Mouse (Mus musculus): ENCODE results near the gene Gm17349.
A peak's percentile ranks its signal among the peaks of the same experiment; 100 is the strongest.

Gm17349 gene

DNA sequence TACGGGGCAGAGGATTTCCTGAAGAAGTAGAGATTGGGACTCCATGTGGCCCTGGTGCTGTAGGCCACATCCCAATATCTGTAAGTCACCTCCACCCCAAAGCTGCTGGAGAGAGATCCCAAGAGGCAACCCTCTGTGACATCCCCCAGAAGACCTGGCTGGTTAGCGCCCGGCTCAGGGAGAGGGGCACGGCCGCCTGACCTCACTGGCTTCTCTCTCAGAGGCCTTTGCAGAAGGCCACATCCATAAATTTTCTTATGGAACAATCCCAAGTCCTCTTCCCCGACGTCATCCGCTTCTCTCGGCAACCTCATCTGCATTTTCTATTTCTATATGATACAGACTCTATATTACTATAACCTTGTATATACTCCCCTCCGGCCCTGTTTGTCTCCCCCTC lies 5.6 kb downstream of the Gm17349 start:
- no peak for DNase-seq

DNA sequence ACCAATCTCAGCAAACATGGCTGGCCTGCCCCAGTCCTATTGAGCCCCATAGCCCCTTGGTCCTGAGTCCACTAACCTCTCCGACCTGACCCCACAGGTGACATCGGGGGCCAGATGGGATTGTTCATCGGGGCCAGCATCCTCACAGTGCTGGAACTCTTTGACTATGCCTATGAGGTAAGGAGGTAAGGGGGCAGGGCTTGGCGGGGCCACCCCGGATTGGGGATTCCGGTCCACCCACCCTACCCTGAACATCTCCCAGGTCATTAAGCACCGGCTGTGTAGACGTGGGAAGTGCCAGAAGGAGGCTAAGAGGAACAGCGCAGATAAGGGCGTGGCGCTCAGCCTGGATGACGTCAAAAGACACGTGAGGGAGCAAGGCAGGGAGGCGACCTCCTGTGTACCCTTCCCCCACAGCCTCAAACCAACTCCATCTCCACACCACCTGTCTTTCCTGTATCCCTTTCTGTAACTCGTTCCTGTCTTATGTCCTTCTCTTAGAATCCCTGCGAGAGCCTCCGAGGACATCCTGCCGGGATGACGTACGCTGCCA lies 6.7 kb downstream of the Gm17349 start:
- DNase-seq, result no peak

DNA sequence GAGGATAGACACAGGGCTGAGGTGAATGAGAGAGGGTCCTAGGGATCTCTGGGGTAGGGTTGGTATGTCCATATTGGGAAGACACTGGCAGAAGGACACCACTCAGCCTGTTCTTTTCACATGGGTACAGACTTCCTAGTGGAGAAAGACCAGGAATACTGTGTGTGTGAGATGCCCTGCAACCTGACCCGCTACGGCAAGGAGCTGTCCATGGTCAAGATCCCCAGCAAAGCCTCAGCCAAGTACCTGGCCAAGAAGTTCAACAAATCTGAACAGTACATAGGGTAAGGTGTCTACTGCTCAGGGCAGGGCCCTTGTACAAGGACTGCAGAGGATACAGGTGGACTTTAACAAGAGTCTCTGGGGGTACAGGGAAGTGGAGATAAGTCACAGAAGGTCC lies 8.0 kb downstream of the Gm17349 start:
- no peak for DNase-seq

DNA sequence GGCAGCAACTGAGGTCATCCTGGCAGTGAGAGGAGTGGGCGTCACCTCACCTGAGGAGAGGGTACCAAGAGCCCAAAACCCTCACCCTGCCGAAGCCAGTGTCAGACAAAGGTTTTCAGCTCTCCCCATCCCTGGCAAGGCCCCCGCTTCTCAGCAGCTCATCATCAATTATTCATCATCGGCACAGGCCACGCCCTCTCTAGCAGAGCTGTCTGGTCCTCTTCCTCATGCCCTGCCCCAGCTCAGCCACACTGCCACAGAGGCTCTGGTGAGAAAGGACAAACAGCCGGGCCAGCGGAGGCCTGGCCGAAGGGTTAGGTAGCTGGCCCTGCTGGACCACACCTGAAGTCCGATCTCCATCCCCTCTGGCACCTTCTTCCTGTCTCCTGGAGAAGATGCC lies 13.3 kb downstream of the Gm17349 start:
- no peak for DNase-seq

DNA sequence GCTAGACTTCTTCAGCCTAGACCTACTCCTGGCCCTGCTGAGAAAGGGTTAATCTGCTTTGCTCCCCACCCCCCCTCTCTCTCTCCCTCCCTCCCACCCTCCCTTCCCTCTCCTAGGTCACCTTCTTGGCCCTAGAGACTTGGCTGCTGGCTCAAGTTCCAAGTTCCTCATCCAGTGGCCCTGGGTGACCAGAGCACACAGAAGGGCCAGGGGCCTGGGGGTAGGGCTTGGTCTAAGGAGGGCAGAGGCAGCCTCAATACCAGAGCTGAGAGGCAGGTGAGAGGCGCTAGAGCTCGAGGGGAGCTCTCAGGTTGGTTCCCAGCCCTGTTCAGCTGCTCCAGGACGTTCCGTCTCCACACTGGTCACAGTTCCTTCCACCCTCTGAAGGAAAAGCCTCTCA lies 14.4 kb downstream of the Gm17349 start:
- no peak for DNase-seq

DNA sequence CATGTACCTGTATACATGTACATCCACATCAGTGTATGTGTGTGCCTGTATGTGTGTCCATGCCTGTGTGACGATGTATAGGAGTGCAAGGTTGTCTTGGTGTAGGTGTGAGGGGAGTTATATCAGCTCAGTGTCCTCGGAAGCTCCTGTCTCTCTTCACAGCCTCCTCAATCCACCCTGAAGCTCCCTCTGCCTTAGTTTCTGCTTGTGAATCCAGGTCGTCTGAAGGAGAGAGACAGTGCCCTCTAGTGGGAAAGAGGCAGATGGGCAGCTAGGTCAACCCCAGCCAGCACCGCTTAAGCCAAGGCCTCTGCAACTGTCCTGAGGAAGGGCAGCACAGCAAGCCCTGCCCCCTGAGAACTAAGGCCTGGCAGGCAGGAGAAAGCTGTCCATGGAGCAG lies 16.6 kb downstream of the Gm17349 start:
- peak; percentile 65 to 74 for DNase-seq

DNA sequence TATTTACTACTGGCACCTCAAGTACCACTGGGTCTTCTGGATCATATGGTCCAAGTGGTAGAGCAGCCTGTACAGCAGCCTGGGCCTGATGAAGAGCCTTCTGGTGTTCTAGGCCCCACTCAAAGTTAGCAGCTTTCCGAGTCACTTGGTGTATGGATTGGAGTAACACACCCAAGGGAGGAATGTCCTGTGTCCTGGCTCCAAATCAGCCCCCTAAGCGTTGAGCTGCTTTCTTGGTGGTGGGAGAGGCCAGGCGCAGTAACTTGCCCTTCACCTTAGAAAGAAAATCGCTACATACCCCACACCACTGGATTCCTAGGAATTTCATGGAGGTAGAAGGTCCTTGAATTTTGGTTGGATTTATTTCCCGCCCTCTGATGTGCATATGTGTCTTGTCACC lies 21.1 kb downstream of the Gm17349 start:
- no peak for DNase-seq

DNA sequence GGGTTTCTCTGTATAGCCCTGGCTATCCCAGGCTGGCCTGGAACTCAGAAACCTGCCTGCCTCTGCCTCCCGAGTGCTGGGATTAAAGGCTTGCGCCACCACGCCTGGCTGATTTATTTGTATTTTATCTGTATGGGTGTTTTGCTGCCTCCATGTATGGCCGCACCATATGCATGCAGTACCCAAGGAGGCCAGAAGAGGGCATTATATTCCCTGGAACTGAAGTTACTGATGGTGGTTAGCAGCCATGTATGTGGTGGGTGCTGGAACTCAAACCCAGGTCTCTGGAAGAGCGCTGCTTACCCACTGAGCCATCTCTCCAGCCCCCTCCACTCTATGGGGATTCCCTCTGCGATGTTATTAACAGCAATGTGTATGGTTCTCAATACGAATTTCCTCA lies 22.4 kb downstream of the Gm17349 start:
- DNase-seq, result no peak

DNA sequence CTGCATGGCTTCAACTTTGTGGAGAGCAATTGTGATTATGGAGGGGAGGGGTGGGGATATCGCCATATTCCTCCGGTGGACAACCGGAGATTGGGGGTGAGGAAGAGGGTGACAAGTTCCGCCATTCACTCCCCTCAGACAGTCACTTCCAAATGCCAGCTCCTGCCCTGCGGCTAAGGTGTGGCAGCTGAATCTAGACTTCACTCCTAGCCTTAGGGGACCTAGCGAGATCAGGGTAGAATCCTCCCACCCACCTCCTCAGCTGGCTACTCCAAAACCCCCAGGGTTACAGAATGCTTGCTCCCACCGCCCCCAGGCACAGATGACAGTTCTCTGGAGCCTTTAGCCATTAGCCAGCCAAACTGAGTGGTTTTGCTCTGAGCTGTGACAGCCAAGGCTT lies 26.3 kb downstream of the Gm17349 start:
- no peak for DNase-seq

DNA sequence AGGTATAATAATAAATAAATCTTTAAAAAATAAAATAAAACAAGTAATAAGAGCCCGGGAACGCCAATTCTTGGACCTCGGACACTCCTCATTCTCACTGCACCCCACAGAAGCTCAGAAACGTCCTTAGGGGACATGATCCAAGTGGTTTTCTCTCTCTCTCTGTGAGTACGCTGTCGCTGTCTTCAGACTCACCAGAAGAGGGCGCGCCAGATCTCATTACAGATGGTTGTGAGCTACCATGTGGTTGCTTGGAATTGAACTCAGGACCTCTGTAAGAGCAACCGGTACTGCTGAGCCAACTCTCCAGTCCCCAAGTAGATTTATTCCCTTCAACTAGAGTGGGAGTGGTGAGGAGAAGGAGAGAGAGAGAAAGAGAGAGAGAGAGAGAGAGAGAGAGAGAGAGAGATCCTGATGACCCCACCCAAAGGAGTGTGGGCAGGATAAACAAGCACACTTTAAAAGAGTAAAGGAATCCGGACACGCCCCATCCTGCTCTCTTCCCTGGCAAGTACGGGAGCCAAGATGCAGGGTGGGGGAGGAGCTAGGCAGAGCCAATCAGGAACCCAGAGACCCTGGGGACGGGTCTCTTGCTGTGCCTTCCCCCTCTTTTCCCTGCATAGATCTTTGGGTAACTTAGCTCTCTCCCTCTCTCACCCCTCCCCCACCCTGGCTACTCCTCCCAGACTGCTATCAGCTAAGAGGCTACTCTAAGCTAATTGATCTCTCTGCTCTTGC lies 27.1 kb downstream of the Gm17349 start:
- no peak for DNase-seq

DNA sequence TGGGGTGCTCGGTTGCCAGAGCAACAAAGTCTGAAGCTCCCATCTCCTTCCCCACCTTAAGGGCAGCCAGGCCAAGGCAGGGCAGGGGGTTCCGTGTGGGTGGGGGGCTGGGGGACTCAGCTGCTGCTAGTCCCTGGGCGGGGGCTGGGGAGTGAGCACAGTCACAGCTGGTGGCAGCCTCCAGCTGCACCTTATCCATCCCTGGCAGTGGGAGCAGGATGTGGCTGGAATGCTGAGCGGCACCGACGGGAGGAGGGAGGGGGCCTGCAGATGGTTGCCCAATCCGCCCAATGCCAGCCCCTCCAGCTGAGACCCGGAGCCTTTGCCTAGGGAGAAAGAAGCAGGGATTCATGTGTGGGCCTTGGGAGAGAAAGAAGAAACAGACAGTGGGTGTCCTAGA lies 28.2 kb downstream of the Gm17349 start:
- DNase-seq, result no peak

DNA sequence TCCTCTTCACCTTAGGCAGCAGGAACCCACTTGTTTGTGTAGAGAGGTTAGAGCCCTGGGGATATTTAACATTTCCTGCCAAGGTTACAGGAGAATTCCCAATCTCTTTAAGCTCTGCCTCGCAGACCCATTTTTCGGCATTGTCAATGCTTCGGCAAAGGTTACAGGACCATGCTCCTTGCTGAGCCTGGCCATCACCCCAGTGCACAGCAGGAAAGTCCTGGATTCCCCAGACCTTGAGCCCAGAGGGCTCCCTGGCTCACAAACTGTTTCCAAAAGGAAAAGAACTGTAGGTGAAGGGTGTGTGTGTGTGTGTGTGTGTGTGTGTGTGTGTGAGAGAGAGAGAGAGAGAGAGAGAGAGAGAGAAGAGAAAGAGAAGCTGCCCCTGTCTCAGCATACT lies 30.4 kb downstream of the Gm17349 start:
- DNase-seq, result peak; percentile 43 to 46

DNA sequence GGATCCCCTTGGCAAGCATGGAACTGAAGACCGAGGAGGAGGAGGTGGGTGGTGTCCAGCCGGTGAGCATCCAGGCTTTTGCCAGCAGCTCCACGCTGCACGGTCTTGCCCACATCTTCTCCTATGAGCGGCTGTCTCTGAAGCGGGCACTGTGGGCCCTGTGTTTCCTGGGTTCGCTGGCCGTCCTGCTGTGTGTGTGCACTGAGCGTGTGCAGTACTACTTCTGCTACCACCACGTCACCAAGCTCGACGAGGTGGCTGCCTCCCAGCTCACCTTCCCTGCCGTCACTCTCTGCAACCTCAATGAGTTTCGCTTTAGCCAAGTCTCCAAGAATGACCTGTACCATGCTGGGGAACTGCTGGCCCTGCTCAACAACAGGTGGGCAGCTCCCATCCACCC lies 33.5 kb downstream of the Gm17349 start:
- peak in 1 of 2 experiments; percentile 35 for DNase-seq

DNA sequence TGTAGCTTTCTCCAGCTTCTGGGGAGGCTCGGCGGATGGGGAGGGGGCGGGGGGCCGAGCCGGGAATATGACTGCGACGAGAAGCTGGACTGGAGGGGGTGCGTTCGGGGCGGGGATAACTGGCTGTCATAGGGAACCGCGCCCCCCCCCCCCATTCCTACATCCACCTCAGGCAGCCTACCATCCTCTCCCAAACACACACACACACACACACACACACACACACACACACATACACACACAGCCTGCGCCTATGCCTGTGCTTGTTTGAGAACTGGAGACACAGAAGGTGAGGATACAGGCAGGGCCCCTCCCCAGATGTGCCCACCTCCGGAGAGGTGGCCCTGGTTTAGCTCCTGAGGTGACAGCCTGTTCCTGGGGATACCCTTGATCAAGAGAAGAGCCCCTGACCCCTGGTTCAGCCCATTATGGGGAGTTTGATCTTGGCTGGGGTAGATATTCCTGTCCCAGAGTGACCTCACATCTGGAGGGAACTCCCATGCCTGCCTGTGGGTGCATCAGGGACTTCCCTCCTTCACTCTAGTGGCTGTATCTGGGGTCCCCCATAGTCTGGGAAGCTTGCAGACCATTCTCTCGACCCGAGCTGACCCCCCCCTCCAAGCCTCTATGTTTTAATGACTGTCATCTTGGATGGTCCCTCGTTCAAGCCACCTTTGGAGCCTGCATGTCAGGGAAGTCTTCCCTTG lies 34.2 kb downstream of the Gm17349 start:
- no peak for DNase-seq

DNA sequence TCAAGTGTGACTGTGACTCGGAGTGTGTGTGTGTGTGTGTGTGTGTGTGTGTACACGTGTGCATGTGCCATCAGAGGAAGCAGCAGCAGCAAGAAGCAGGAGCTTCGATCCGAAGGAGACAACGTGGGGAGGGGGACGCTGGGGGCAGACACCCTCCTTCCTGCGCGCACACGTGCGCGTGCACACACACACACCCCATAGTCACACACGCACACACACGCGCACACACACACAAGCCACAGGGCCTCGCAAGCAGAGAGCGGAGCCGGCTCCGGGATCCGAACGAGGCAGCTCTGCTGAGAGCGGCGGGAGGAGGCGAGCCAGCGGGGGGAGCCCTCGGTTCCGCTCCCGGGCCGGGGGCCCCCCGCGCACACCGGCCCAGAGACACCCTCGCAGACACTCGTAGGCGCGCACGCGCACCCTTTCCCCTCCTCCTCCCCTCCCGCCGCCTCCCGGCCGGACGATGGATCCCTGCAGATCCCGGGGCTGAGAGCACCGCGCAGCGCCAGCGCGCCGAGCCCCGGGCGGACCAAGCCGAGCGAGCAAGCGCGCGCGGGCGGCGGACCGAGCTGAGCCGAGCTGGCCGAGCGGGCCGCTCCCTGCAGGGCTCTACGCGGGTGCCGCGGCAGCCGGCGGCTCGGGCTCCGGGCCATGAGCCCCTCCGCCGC lies 35.0 kb downstream of the Gm17349 start, which contains the start of gene Asic1:
Gene Asic1, plus strand, starts transcription at position 215 of the 668 bp plus-strand sequence.
- DNase-seq, result peak; percentile 78 to 81

DNA sequence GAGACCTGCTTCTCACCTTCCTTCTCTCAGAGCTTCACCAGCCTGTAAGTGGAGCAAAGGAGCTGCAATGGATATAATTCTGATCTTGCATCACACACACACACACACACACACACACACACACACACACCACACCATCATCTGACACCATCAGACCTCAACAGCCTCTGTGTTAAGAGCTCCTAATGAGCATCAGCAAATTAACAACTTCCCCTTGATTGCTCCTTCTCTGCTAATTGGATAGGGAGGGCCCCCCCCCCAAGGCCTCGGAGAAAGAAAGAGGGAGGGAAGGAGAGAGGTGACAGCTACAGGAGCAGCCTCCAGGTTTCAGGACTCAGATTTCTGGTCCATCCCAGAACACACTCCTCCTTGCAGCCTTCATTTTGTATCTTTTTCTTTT lies 35.9 kb downstream of the Gm17349 start:
- no peak for DNase-seq

DNA sequence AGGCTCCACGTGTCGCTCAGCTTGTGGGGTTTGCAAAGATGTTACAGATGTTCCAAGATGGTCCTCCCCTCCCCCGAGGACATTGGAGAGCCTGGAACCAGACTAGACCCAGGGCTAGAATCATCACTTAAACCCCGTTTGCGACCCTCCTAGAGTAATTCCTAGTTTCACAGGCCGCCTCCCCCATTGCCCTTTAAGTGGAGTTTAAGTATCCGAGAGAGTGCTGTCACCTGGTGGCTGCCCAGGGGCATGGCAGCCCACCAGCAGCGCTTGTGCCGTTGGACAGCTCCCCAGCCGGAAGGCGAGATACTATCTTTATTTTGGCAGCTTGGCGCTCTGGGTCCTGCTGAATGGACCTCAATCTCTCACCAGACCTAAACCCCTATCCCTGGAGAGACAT lies 36.4 kb downstream of the Gm17349 start:
- peak; percentile 86 to 87 for DNase-seq

DNA sequence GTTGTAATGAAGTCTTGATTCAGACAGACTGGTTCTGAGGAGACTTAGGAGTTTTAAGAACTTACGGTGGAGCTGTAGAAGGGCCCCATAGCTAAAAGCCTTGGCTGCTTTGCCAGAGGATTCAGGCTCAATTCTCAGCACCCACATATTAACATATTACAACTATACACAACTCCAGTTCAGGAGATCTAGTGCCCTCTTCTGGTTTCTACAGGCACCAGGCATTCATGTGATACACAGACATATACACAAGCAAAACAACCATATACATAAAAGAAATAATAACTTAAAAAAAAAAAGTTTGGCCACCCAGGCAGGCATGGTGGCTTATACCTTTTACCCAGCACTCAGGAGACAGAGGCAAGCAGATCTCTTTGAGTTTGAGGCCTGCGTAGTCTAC lies 37.7 kb downstream of the Gm17349 start:
- no peak for DNase-seq

DNA sequence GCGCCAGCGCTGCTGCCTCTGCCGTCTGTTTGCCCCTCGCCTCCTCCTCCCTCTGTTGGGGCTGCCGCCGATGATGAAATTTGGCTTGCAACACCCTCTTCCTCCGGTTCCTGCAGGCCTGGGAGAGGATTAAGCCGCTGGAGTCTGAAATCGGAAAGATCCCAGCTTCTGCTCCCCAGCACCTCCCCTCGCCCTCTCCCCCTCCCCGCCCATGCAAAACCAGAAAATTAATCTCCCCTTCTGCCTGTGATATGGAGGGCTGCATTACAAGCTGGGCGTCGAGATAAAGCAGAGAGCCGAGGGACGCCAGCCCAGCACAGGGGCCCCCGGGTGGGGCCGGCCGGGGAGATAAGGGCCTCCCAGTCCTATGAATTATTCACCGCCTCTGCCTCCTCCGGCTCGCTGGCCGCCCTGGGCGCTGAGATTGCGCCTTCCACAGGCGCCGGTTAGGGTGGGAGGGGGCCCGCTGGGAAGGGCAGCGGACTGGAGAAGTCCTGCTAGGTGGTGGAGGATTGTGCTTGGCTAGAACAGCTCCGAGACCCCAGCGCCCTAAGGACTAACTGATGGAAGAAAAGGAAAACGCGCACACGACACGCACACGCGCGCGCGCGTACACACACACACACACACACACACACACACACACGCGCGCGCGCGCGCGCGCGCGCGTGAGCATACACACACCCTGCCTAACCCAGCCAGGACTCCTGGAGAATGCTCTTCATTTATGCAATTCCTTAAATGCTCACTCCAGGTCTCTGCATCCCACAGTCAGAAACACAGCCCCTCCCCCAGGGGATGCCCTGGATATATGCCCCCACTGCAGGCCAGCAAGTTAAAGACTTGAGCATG lies 40.5 kb downstream of the Gm17349 start:
- DNase-seq, result peak; percentile 57 to 66

DNA sequence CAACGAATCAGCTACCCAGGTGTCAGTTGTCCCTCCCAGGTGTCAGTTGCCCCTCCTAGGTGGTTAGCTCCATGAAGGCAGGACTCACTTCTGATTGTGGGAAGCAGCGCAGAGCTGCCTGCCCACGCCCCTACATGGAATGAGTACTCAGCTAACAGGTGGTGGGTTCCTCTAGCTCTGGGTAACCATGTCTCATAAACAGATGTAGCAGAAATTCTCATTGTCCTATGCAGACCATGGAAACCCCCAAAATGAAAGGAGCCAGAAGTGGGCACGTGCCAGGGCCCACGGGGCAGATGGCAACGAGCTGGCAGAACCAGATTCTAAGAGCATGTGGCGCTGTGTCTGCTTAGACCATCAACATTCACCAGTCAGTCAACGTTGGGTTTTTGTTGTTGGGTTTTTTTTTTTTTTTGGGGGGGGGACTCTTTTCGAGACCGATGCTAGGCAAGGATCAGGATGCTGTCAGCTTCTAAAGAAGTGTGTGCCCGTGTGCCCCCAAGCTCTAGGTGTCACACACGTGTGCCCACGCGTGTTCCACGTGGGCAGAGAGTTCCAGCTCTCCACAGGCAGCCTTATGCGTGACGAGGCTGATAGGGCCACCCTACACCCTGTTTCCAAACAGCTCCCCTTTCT lies 41.2 kb downstream of the Gm17349 start:
- peak in 1 of 2 experiments; percentile 31 for DNase-seq

DNA sequence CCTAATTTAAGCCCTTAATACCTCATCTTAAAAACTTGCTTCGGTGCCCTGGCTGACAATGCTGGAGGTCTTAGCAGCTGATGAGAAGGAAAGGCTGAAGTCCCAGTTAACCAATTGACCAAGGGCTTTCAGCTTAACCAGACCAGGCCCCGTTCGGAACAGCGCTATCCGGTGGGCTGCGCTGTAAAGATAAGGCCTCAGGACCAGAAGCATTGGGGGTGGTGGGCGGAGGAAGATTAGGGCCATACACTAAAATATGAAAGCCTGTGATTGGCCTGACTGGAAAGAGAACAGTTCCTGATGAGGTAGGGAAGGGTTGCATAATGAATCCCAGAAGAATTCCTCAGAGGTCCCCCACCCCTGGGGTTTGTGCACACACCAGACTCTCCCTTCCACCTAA lies 42.9 kb downstream of the Gm17349 start:
- no peak for DNase-seq
